Mouse (Mus musculus) liver, embryonic 14.5 days (tissue): ENCODE measurements around the gene Igfbp3. TPM values are rescaled to one million over a fixed set of nuclear protein-coding genes. Genes with fewer than 3 reads are reported as not detected.

Experiments
- ATAC-seq: fragments of 200-750 bp; cut with Nextera tagmentation; 2 replicates; pipeline ENCODE4 v1.8.0; 2017; ENCODE audit warnings: moderate number of reproducible peaks, mild to moderate bottlenecking, moderate library complexity; ENCODE audit not compliant: insufficient read depth
- DNase-seq, 3 experiments: peaks; one replicate each; pipeline ENCODE4 v3.0.0-alpha.2; 2012 to 2013; ENCODE audit warnings: low read depth in 3 of 3, low spot score in 3 of 3
- H3K27ac ChIP-seq: fragments of 300-500 bp; sonication (generic); 2 replicates; pipeline ENCODE4 v1.5.1; 2014; ENCODE audit warnings: moderate library complexity, mild to moderate bottlenecking, control low read depth, inconsistent platforms
- H3K27me3 ChIP-seq: fragments of 300-500 bp; sonication (generic); 2 replicates; pipeline ENCODE4 v1.6.1; 2014; ENCODE audit warnings: mild to moderate bottlenecking, low read length, moderate library complexity; ENCODE audit not compliant: control insufficient read depth, insufficient read depth
- H3K36me3 ChIP-seq: fragments of 300-500 bp; sonication (generic); replicated peaks from 2 replicates; pipeline ENCODE4 v1.6.1; 2014; ENCODE audit warnings: low read depth; ENCODE audit not compliant: control insufficient read depth, insufficient read depth
- H3K4me1 ChIP-seq, 2 experiments: fragments of 200-500 bp in 1 of 2; fragments of 300-500 bp in 1 of 2; sonication (generic) in 1 of 2; replicated peaks; 2 replicates each; pipeline ENCODE4 v1.6.1; 2012 to 2014; ENCODE audit warnings: antibody characterized with exemption in 1 of 2, inconsistent platforms in 1 of 2, low read length in 1 of 2; ENCODE audit not compliant: control insufficient read depth in 2 of 2, insufficient read depth in 2 of 2
- H3K4me2 ChIP-seq: fragments of 300-500 bp; sonication (generic); 2 replicates; pipeline ENCODE4 v1.6.1; 2014; ENCODE audit warnings: low read depth, mild to moderate bottlenecking, control low read depth, moderate library complexity
- H3K4me3 ChIP-seq, 2 experiments: fragments of 200-500 bp in 1 of 2; fragments of 300-500 bp in 1 of 2; sonication (generic) in 1 of 2; 2 replicates each; pipeline ENCODE4 v1.5.1; 2012 to 2014; ENCODE audit warnings: low read depth in 2 of 2, low read length in 2 of 2, mild to moderate bottlenecking in 2 of 2, control low read depth in 1 of 2, inconsistent platforms in 1 of 2, moderate library complexity in 1 of 2; ENCODE audit not compliant: insufficient read depth in 1 of 2
- H3K9ac ChIP-seq: fragments of 300-500 bp; sonication (generic); replicated peaks from 2 replicates; pipeline ENCODE4 v1.6.1; 2014; ENCODE audit warnings: mild to moderate bottlenecking, control low read depth, moderate library complexity
- H3K9me3 ChIP-seq: fragments of 300-500 bp; sonication (generic); 2 replicates; pipeline ENCODE4 v1.6.1; 2016; ENCODE audit warnings: low read length, mixed read lengths; ENCODE audit not compliant: control insufficient read depth
- CTCF ChIP-seq: IDR thresholded peaks from 2 replicates; pipeline ENCODE4 v1.5.1; 2016; ENCODE audit warnings: antibody characterized with exemption, low read depth, control low read depth
- EP300 ChIP-seq: IDR thresholded peaks from 2 replicates; pipeline ENCODE4 v1.6.1; 2016; ENCODE audit warnings: antibody characterized with exemption, low read depth
- WGBS: fragments of 180-500 bp; shearing (Covaris S2); extraction: QIAGEN DNeasy Blood & Tissue Kit; methylation state at CpG from one replicate; pipeline ENCODE4 v1.1.7; 2014; ENCODE audit not compliant: insufficient replicate concordance; 5-methylcytosine and 5-hydroxymethylcytosine counted together
- polyA plus RNA-seq, 2 experiments: library from polyadenylated mRNA; depleted of rRNA in 1 of 2; stranded (reverse) in 1 of 2; unstranded in 1 of 2; fragments of >200 nt; fragmentation: Nextera tagmentation in 1 of 2; extraction: Ambion mirVana in 1 of 2; gene quantifications; 2 replicates each; pipeline versions ENCODE4 v1.2.1 to v1.2.3; 2012 to 2014

Igfbp3 gene
- polyA plus RNA-seq, 2 experiments: 19.0 to 21.4 TPM

GRCm38 (mm10) chr11:7187472-7187871 lies 26.3 kb downstream of the Igfbp3 start:
- Histone ChIP-seq H3K9ac (no peak overlapping the region), H3K27ac (no peak overlapping the region), H3K9me3 (no peaks in the 10 kb centered on the region), H3K4me1 (peaks cover 0 to 7% of the 10 kb centered on the region in 2 experiments; a peak in 2 of 4 replicates), H3K4me2 (no peak overlapping the region), H3K36me3 (no peaks in the 10 kb centered on the region), H3K4me3 (no peak overlapping the region), H3K27me3 (no peaks in the 10 kb centered on the region)
- ATAC-seq: no peak
- TF ChIP-seq EP300 (no peak), CTCF (no peak)
- WGBS: 41% methylated on average over 8 of the region's 8 CpGs
- no peak for DNase-seq

DNA sequence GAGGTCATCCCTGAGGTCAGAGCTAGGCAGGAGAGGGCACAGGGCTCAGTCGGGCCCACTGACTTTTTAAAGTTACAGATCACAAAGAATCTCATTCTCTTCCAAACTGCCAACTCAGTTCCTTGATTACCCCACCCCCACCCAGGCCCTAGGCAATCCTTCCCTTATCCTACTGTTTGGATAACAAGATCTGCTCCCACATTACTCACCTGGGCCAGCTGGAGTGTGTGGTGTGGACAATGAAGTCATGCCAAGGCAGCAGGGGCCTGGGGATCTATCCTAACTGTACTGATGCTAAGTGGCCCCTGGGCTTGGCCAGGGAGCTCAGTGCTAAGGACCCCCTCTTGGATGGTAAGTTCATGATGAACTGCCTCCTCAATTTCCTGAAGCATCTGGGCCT lies 29.3 kb downstream of the Igfbp3 start:
- no peak overlapping the region for H3K4me3 ChIP-seq
- DNase-seq (no peak), ATAC-seq (no peak)
- 33% methylated on average over 1 of the region's 1 CpGs for WGBS
- peaks cover 0 to 4% of the 10 kb centered on the region in 2 experiments; a peak in 2 of 4 replicates for H3K4me1 ChIP-seq
- no peaks in the 10 kb centered on the region for H3K9me3 ChIP-seq
- no peaks in the 10 kb centered on the region for H3K36me3 ChIP-seq
- no peak overlapping the region for H3K4me2 ChIP-seq
- H3K27me3 ChIP-seq: no peaks in the 10 kb centered on the region
- H3K27ac ChIP-seq: no peak overlapping the region
- TF ChIP-seq EP300: no peak
- no peak overlapping the region for H3K9ac ChIP-seq

DNA sequence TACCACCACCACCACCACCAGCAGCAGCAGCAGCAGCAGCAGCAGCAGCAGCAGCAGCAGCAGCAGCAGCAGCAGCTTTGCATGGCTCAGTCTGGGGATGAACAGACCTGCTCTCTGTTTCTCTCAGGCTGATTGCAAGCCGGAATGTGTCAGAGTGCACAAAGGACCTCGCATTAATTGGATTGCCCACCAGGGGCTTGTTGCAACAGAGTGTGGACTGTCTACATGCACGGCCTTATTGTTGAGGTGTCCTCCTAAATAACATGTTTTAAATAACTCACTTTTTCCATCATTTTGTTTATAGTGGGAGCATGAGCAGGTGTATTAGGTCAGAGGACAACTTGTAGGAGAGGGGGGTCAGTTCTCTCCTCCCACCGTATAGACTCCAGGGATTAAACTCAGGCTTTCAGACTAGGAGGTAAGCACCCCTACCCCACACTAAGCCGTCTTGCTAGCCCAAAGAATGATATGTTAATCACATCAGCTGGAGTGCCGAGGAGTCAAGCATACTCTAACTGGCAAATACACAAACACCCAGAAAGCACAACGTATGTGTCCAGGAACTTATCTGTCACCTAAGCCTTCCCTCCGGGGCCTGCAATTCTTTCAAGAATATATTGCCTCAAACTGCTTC lies 31.2 kb downstream of the Igfbp3 start:
- Histone ChIP-seq H3K36me3 (no peaks in the 10 kb centered on the region), H3K9me3 (no peaks in the 10 kb centered on the region), H3K4me1 (peaks cover 0 to 2% of the 10 kb centered on the region in 2 experiments; a peak in 2 of 4 replicates), H3K27ac (no peak overlapping the region), H3K4me2 (no peak overlapping the region), H3K27me3 (no peaks in the 10 kb centered on the region), H3K9ac (no peak overlapping the region), H3K4me3 (no peak overlapping the region)
- ATAC-seq: no peak
- DNase-seq: no peak
- TF ChIP-seq CTCF: no peak
- no peak for TF ChIP-seq EP300
- 55% methylated on average over 8 of the region's 8 CpGs for WGBS

GRCm38 (mm10) chr11:7179276-7179675 lies 34.4 kb downstream of the Igfbp3 start:
- H3K9ac ChIP-seq: no peak overlapping the region
- H3K9me3 ChIP-seq: no peaks in the 10 kb centered on the region
- DNase-seq (no peak), ATAC-seq (no peak)
- H3K27me3 ChIP-seq: no peaks in the 10 kb centered on the region
- H3K4me1 ChIP-seq: no peaks in the 10 kb centered on the region
- H3K36me3 ChIP-seq: no peaks in the 10 kb centered on the region
- H3K27ac ChIP-seq: no peak overlapping the region
- WGBS: 51% methylated on average over 2 of the region's 2 CpGs
- H3K4me3 ChIP-seq: no peak overlapping the region
- no peak overlapping the region for H3K4me2 ChIP-seq
- no peak for TF ChIP-seq EP300
- TF ChIP-seq CTCF: no peak

DNA sequence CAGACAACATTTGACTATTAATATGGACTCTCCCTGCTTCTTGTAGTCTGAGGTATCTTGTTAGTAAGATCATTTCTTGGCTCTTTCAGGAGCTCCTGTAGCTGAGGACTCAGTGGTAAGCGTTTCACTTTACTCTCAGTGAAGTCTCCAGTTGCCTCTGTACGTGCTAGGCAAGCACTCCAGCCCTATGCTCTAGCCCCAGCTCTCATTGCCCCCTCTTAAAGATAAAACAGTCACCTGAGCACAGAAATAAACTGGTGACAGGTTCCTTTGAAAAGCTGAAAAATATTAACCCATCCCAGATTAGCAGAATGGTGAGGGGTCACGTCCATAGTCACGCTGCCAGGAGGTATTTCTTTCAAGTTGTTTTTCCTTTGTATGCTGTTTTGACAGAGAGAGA lies 35.0 kb downstream of the Igfbp3 start:
- H3K4me1 ChIP-seq: no peaks in the 10 kb centered on the region

More for the DNA sequence above, 35.0 kb downstream of the Igfbp3 start:
- H3K27ac ChIP-seq: no peak overlapping the region
- TF ChIP-seq EP300 (no peak), CTCF (no peak)
- no peaks in the 10 kb centered on the region for H3K27me3 ChIP-seq
- H3K4me3 ChIP-seq: no peak overlapping the region
- no peak for DNase-seq
- H3K9me3 ChIP-seq: no peaks in the 10 kb centered on the region
- H3K36me3 ChIP-seq: no peaks in the 10 kb centered on the region
- ATAC-seq: no peak
- no peak overlapping the region for H3K9ac ChIP-seq
- 39% methylated on average over 4 of the region's 4 CpGs for WGBS
- no peak overlapping the region for H3K4me2 ChIP-seq
